Mouse (Mus musculus): ENCODE measurements at regions not wholly inside any gene's neighbourhood (a gene's known extent, or its start where the extent isn't known, plus 50 kb on each side); places are given as distances from the start of the nearest gene placed in this dataset.

DNA sequence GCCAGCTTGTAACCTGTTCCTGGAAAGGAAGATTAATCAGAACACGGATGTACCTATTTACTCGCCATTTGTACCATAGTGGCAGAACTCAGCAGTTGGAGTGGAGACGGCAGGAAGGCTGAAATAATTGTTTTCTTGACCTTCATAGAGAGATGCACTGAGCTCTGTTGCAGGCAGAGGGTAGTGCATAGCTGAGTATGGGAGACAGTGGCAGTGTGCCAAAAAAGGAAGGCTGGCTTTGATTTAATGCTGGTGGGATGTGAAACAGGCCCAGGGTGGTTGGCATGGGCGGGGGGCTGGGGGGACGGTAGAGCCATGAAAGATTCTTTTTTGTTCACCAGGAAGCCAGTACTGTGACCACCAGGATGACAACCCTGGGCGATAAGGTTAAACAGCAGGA is 235.3 kb upstream of the Slc30a5 start:
- H3K4me2 ChIP-seq: no peak overlapping the region
- H3K4me3 ChIP-seq (ENCODE audit: low read depth, low read length): no peak overlapping the region
- H3K27me3 ChIP-seq (ENCODE audit: insufficient read depth, low read length): no peaks in the 10 kb centered on the region
- H3K9me3 ChIP-seq (ENCODE audit: low read depth, low read length): no peaks in the 10 kb centered on the region
- no peak overlapping the region for H3K27ac ChIP-seq (ENCODE audit: low read depth)
- no peak; the same call in 1 of the 2 replicates for ATAC-seq (ENCODE audit: insufficient read depth)
- no peaks in the 10 kb centered on the region for H3K36me3 ChIP-seq (ENCODE audit: insufficient read depth)
- WGBS: 65% methylated on average over 6 of the region's 6 CpGs
- TF ChIP-seq CTCF (IDR thresholded peaks at IDR 0.05; ENCODE audit: low read depth): 0 out of 2 replicates have a peak, but pooled peaks have one; percentile 16
- H3K4me1 ChIP-seq (ENCODE audit: insufficient read depth): no peaks in the 10 kb centered on the region
- H3K9ac ChIP-seq: no peak overlapping the region
- DNase-seq: peak; percentile 32

DNA sequence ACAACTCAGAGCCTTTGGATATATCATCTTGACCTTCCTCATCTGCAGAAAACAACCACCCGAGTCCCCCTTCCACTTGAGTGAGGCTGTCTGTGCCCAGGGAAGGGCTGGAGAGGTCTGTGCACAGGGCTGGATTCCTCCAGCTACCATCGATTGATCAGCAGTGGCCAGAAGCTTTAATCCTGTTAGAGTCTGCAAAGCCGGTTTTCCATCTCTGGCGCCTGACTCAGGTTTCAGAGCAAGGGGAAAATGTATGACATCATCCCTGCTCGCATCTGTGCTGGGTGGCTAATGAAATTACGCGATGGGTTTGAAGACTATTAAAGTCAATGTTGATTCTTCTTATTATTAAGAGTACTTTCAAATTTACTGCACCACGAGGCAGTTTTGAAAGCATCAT is 229.4 kb upstream of the Slc30a5 start:
- Histone ChIP-seq H3K4me2 (no peak overlapping the region), H3K9me3 (ENCODE audit: low read depth, low read length) (no peaks in the 10 kb centered on the region), H3K4me1 (ENCODE audit: insufficient read depth) (no peaks in the 10 kb centered on the region), H3K4me3 (ENCODE audit: low read depth, low read length) (no peak overlapping the region), H3K27ac (ENCODE audit: low read depth) (no peak overlapping the region), H3K27me3 (ENCODE audit: insufficient read depth, low read length) (no peaks in the 10 kb centered on the region), H3K36me3 (ENCODE audit: insufficient read depth) (no peaks in the 10 kb centered on the region), H3K9ac (no peak overlapping the region)
- DNase-seq (peak; percentile 43), ATAC-seq (ENCODE audit: insufficient read depth) (peak; percentile 11; the same call in 1 of the 2 replicates)
- 38% methylated on average over 8 of the region's 8 CpGs for WGBS
- TF ChIP-seq CTCF (IDR thresholded peaks at IDR 0.05; ENCODE audit: low read depth): no peak

DNA sequence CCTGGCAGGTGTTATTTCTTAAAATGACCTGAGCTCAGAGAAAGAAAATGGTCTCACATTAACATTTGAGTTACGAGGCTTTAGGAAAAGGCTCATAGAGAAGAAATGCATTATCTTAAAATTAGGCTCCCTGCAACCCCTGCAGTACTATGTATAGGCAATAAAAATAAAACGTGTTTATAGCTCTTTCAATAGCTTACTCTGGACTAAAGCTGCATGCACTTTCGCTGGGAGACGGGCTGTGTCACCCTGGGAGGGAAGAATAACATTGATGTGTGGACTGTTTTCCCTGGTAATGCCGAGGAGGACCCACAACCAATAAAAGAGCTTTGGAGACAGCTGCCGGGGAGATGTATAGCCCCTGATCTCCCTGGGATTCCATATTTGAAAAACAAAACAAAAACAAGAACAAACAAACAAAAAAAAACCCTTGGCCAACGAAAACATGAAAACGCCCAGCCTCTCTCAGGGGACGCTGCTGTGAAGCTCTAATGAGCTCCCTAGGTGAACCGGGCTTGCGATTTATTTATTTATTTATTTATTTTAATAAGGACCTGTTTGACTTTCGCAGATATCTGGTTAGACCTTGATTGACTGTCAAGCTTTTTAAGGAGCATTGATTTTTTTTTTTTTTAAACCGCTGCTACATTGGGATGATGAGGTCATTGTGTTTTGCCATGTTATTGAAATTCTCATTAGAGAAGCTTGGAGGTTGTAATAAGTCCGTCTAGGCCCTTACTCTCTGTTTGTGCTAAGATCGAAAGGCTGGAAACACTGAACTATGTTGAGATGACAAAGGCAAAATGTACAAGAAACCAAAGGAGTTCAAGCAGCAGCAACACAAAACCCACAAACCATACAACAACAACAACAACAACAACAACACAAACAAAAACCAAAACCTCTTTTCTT is 228.3 kb upstream of the Slc30a5 start:
- Histone ChIP-seq H3K27ac (ENCODE audit: low read depth) (no peak overlapping the region), H3K9me3 (ENCODE audit: low read depth, low read length) (no peaks in the 10 kb centered on the region), H3K36me3 (ENCODE audit: insufficient read depth) (no peaks in the 10 kb centered on the region), H3K9ac (no peak overlapping the region), H3K27me3 (ENCODE audit: insufficient read depth, low read length) (no peaks in the 10 kb centered on the region), H3K4me3 (ENCODE audit: low read depth, low read length) (no peak overlapping the region), H3K4me1 (ENCODE audit: insufficient read depth) (no peaks in the 10 kb centered on the region), H3K4me2 (no peak overlapping the region)
- no peak for TF ChIP-seq CTCF (IDR thresholded peaks at IDR 0.05; ENCODE audit: low read depth)
- ATAC-seq (ENCODE audit: insufficient read depth) (no peak), DNase-seq (no peak)
- 61% methylated on average over 15 of the region's 15 CpGs for WGBS

DNA sequence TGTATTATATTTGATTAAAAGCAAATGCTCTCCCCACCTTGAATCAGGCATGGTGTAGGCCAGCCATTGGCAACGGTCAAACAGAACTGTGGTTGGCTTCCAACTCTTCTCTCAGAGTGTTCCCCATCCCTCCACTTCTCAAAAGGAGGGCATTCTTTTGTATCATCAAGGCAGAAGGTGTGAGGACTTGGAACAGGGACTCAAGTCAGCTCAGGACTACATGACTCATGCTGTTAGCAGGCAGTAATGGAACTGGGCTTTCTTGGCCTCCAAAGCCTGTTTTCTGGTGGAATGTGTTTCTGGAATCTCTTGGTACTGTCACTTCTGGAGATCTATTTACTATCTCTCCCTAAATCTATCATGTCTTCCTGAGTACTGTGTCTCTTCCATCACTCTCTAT is 216.3 kb upstream of the Slc30a5 start:
- 92% methylated on average over 1 of the region's 1 CpGs for whole genome bisulfite sequencing
- no peaks in the 10 kb centered on the region for H3K9me3 ChIP-seq (ENCODE audit: low read depth, low read length)
- no peak for TF ChIP-seq CTCF (IDR thresholded peaks at IDR 0.05; ENCODE audit: low read depth)
- H3K27me3 ChIP-seq (ENCODE audit: insufficient read depth, low read length): no peaks in the 10 kb centered on the region
- H3K4me1 ChIP-seq (ENCODE audit: insufficient read depth): no peaks in the 10 kb centered on the region
- DNase-seq (no peak), ATAC-seq (ENCODE audit: insufficient read depth) (no peak)
- no peaks in the 10 kb centered on the region for H3K36me3 ChIP-seq (ENCODE audit: insufficient read depth)
- no peak overlapping the region for H3K4me2 ChIP-seq
- H3K9ac ChIP-seq: no peak overlapping the region
- no peak overlapping the region for H3K27ac ChIP-seq (ENCODE audit: low read depth)
- H3K4me3 ChIP-seq (ENCODE audit: low read depth, low read length): no peak overlapping the region

DNA sequence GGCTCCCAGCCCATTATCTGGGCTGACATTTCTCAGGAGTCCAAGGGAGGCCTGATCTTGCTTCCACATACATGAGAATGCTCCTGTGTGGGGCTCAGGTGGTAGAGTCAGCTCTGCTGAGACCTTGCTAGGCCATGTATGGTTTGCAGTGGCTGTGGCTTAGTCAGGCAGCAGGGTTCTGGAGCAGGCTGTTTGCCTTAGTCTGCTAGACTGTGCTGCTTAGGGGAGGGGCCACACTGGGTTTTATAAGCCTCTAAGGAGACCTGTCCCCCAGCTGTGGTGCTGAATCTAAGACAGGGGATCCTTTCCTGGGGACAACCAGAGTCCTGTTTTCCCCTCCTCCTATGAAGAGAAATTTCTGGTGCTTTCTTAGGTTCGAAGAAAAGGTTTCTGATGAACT is 199.4 kb upstream of the Slc30a5 start:
- no peak for TF ChIP-seq CTCF (IDR thresholded peaks at IDR 0.05; ENCODE audit: low read depth)
- peak; percentile 81 for DNase-seq
- H3K9ac ChIP-seq: no peak overlapping the region
- no peaks in the 10 kb centered on the region for H3K4me1 ChIP-seq (ENCODE audit: insufficient read depth)
- no peak overlapping the region for H3K4me3 ChIP-seq (ENCODE audit: low read depth, low read length)
- H3K36me3 ChIP-seq (ENCODE audit: insufficient read depth): no peaks in the 10 kb centered on the region
- H3K9me3 ChIP-seq (ENCODE audit: low read depth, low read length): no peaks in the 10 kb centered on the region
- 75% methylated on average over 1 of the region's 1 CpGs for WGBS
- H3K27ac ChIP-seq (ENCODE audit: low read depth): no peak overlapping the region
- peak; percentile 85 for ATAC-seq (ENCODE audit: insufficient read depth)
- H3K27me3 ChIP-seq (ENCODE audit: insufficient read depth, low read length): no peaks in the 10 kb centered on the region
- H3K4me2 ChIP-seq: no peak overlapping the region

DNA sequence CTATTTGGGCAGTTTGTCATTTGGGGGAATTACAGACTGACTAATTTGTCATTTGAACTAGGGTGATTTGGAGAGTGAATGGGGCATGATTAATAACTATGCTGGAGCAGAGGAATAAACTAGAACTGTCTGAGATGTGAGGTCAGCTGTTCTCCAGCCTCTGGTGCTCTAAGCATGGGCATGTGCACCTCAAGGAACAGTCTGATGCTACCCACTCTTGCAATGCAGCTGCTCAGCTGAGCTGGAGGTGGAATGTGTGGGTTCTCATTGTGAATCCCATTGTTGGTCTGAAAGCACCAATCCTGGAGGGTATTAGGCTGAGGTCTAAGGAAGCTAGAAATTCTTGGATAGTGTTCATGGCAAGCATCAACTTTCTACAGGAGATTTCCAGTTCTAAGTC is 192.8 kb upstream of the Slc30a5 start:
- Histone ChIP-seq H3K27ac (ENCODE audit: low read depth) (no peak overlapping the region), H3K4me2 (no peak overlapping the region), H3K9me3 (ENCODE audit: low read depth, low read length) (no peaks in the 10 kb centered on the region), H3K4me1 (ENCODE audit: insufficient read depth) (no peaks in the 10 kb centered on the region), H3K27me3 (ENCODE audit: insufficient read depth, low read length) (no peaks in the 10 kb centered on the region), H3K4me3 (ENCODE audit: low read depth, low read length) (no peak overlapping the region), H3K36me3 (ENCODE audit: insufficient read depth) (no peaks in the 10 kb centered on the region), H3K9ac (no peak overlapping the region)
- ATAC-seq (ENCODE audit: insufficient read depth) (no peak), DNase-seq (no peak)
- no peak for TF ChIP-seq CTCF (IDR thresholded peaks at IDR 0.05; ENCODE audit: low read depth)

DNA sequence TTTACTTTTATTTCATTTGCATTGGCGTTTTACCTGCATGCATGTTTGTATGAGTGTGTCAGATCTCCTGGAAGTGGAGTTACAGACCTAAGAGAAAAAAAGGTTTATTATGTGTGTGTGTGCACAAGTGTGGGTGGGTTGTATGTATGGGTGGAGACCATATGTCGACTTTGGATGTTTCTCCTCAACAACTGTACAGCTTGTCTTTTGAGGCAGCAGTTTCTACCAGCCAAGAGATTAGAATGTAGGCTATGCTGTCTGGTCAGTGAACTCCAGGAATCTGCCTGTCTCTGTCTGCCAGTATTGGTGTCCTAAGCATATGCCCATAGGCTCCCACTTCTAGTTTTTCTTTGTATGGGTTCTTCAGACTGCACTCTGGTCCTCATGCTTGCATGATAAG is 192.3 kb upstream of the Slc30a5 start:
- ATAC-seq (ENCODE audit: insufficient read depth): no peak
- WGBS: 70% methylated on average over 2 of the region's 2 CpGs
- no peak overlapping the region for H3K9ac ChIP-seq

More for the DNA sequence above, 192.3 kb upstream of the Slc30a5 start:
- Histone ChIP-seq H3K4me3 (ENCODE audit: low read depth, low read length) (no peak overlapping the region), H3K36me3 (ENCODE audit: insufficient read depth) (no peaks in the 10 kb centered on the region), H3K27ac (ENCODE audit: low read depth) (no peak overlapping the region), H3K27me3 (ENCODE audit: insufficient read depth, low read length) (no peaks in the 10 kb centered on the region), H3K4me2 (no peak overlapping the region), H3K4me1 (ENCODE audit: insufficient read depth) (no peaks in the 10 kb centered on the region), H3K9me3 (ENCODE audit: low read depth, low read length) (no peaks in the 10 kb centered on the region)
- no peak for DNase-seq
- TF ChIP-seq CTCF (IDR thresholded peaks at IDR 0.05; ENCODE audit: low read depth): no peak

Data from lung, embryonic 14.5 days (tissue).